Mouse (Mus musculus): Measurements from ENCODE around the gene Nasp.

DNA sequence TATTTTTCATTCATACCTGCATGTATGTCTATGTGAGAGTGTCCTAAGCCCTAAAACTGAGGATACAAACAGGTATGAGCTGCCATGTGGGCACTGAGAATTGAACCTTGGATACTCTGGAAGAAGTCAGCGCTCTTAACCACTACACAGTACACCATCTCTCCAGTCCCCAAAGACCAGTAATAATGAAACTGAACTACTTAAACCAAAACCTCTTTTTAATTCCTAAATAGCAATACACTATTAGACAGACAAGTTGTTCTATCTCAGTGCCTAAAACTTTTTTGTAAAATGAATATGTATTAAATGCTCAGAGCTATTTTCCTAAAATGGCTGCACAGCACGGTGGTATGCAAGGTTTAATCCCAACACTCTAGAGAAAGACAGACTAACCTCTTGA, 12.5 kb downstream of the Nasp start:
- TF ChIP-seq POLR2A (IDR thresholded peaks at IDR 0.05; ENCODE audit: extremely low read depth, insufficient read depth, low read length) = no peak
- TF ChIP-seq CTCF (IDR thresholded peaks at IDR 0.05; ENCODE audit: extremely low read depth, insufficient read depth, low read length) = no peak
